21 mouse cellular contexts compared by ENCODE assay signal in the genomic region with DNA sequence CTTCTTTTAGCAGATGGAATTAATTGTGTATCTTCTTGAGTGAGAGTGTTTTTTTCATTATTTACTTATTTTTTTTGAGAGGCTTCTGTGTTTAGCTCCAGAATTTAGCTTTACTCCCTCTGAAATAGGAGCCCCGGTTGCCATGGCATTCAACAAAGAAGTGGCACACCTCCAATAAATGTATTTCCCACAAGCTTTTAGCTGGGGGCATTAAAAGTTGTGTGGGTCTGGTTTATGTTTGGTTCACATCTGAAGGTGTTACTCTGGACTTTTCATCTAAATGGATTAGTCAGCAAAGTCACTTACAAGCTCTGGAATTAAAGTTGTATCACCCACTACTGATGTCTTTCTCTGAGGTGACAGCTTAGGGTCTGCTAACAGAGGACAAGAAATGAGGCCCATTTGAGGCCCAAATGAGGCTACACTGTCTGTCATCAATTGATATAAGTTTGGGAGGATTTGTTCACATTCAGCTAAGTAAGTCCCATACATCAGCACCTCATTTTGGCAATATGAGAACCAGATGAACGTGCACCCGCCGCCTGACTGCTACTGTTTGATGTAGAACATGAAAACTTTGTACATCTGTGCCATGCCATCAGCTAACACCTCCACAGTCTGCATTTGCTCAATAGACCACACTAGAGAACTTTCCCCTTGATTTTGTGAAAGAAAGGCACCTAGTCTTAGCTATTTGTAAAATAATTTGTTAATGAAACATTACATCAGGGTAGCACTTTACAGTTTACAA.
DNase-seq lines count a peak whose midpoint lies in the region; ATAC-seq and TF ChIP-seq lines count a peak whose summit lies in the region.
"Had no signal": no experiment of that assay in that cellular context is flagged by ENCODE, and none has a peak within 500 bp of the region (broad histone marks: within the 10 kb centered on the region; RNA-seq: fewer than 3 reads in every experiment).

No protein-coding gene starts in this region.

- peak; percentile 5 for DNase-seq in embryo, embryonic 10 days (ENCODE audit: low spot score)
- DNase-seq in embryo, embryonic 9.5 days (ENCODE audit: extremely low spot score): no peak
- DNase-seq in hindlimb bud, embryonic 11.5 days (ENCODE audit: extremely low spot score, low read depth, low spot score): peak; percentile 73
- no peak for DNase-seq in layer of hippocampus, postnatal 10 days (ENCODE audit: low spot score in 2 of 2)
- DNase-seq in left cerebral cortex, adult 2 months (ENCODE audit: extremely low spot score in 1 of 2, low spot score in 2 of 2): no peak
- DNase-seq in liver: no peak
- DNase-seq: adrenal gland, adult 8-10 months; adrenal gland, postnatal 36 days; B cell, adult 2 months; cerebellum, adult 2 months; cerebellum, postnatal 10 days; gastrocnemius, postnatal 14 days had no signal

- TF ChIP-seq CTCF in left cerebral cortex, adult 2 months (IDR thresholded peaks at IDR 0.05): no peak

- intact Hi-C loops in left cerebral cortex, adult 2 months (cut with DNase I): no loop called here

- ATAC-seq in limb, embryonic 13.5 days (ENCODE audit: low FRiP score, low read depth): peak; percentile 51; the same call in 1 of the 2 replicates
- ATAC-seq: CD4-positive, CD25-positive, alpha-beta regulatory T cell, adult 4 months; forebrain, embryonic 16.5 days had no signal

- H3K27me3 ChIP-seq in limb, embryonic 13.5 days: peaks cover 6% of the 10 kb centered on the region
- H3K27me3 ChIP-seq: embryonic facial prominence, embryonic 13.5 days; forebrain, embryonic 12.5 days; heart, embryonic 12.5 days had no signal

- H3K27ac ChIP-seq in limb, embryonic 13.5 days: no peak overlapping the region
- no peak overlapping the region for H3K27ac ChIP-seq in left cerebral cortex, adult 2 months
- H3K27ac ChIP-seq: embryonic facial prominence, embryonic 13.5 days; forebrain, embryonic 12.5 days; hindbrain, embryonic 10.5 days; hindbrain, embryonic 14.5 days had no signal

- WGBS in limb, embryonic 13.5 days: 25% methylated on average over 4 of the region's 4 CpGs

- H3K9me3 ChIP-seq in limb, embryonic 13.5 days: no peaks in the 10 kb centered on the region
- H3K9me3 ChIP-seq: embryonic facial prominence, embryonic 13.5 days; forebrain, embryonic 12.5 days; G1E; heart, embryonic 12.5 days; hindbrain, embryonic 10.5 days had no signal

- no peak overlapping the region for H3K4me2 ChIP-seq in limb, embryonic 13.5 days (replicated peaks)
- H3K4me2 ChIP-seq: embryonic facial prominence, embryonic 13.5 days; forebrain, embryonic 12.5 days; heart, embryonic 12.5 days; hindbrain, embryonic 14.5 days had no signal

- no peaks in the 10 kb centered on the region for H3K36me3 ChIP-seq in limb, embryonic 13.5 days
- H3K36me3 ChIP-seq: embryonic facial prominence, embryonic 13.5 days; forebrain, embryonic 12.5 days; G1E; heart, embryonic 12.5 days; hindbrain, embryonic 10.5 days had no signal

- no peak overlapping the region for H3K9ac ChIP-seq in limb, embryonic 13.5 days
- H3K9ac ChIP-seq: embryonic facial prominence, embryonic 13.5 days; forebrain, embryonic 12.5 days; heart, embryonic 12.5 days; hindbrain, embryonic 14.5 days had no signal

- H3K4me3 ChIP-seq in limb, embryonic 13.5 days: no peak overlapping the region
- H3K4me3 ChIP-seq in left cerebral cortex, adult 2 months: no peak overlapping the region
- H3K4me3 ChIP-seq: embryonic facial prominence, embryonic 13.5 days; forebrain, embryonic 12.5 days; heart, embryonic 12.5 days; hindbrain, embryonic 10.5 days had no signal

- H3K4me1 ChIP-seq in limb, embryonic 13.5 days: peaks cover 6% of the 10 kb centered on the region
- H3K4me1 ChIP-seq: embryonic facial prominence, embryonic 13.5 days; forebrain, embryonic 12.5 days; heart, embryonic 12.5 days; hindbrain, embryonic 10.5 days had no signal

Comparison
In these comparisons a context has a peak if more than half of its experiments do, and no peak if none do; other contexts are left out.
1. DNase-seq: peak in embryo, embryonic 10 days (single experiment) and hindlimb bud, embryonic 11.5 days (single experiment); none in embryo, embryonic 9.5 days (single experiment), layer of hippocampus, postnatal 10 days (0 of 2), left cerebral cortex, adult 2 months (0 of 2) and liver (single experiment).